Mouse (Mus musculus) lung, embryonic 14.5 days (tissue): ENCODE data around the gene 4931406P16Rik. TPM values are rescaled to one million over a fixed set of nuclear protein-coding genes. Genes with fewer than 3 reads are reported as not detected.
"Not testable (repeated sequence)": the region's sequence is repeated elsewhere in the genome, so short reads cannot be mapped to it uniquely, and the experiment has no call there.

Experiments used
- ATAC-seq: fragments of 200-750 bp; cut with Nextera tagmentation; 2 replicates; pipeline ENCODE4 v1.8.0; 2017; ENCODE audit warnings: mild to moderate bottlenecking, moderate TSS enrichment, moderate library complexity; ENCODE audit not compliant: insufficient read depth
- DNase-seq: peaks from one replicate; pipeline ENCODE4 v3.0.0-alpha.2; 2015
- H3K27ac ChIP-seq: fragments of 300-500 bp; sonication (generic); 2 replicates; pipeline ENCODE4 v1.5.1; 2014; ENCODE audit warnings: low read depth, mild to moderate bottlenecking, moderate library complexity
- H3K27me3 ChIP-seq: fragments of 300-500 bp; sonication (generic); 2 replicates; pipeline ENCODE4 v1.6.1; 2014; ENCODE audit warnings: low read length, control low read depth; ENCODE audit not compliant: insufficient read depth
- H3K36me3 ChIP-seq: fragments of 300-500 bp; sonication (generic); 2 replicates; pipeline ENCODE4 v1.6.1; 2014; ENCODE audit warnings: control low read depth; ENCODE audit not compliant: insufficient read depth
- H3K4me1 ChIP-seq: fragments of 300-500 bp; sonication (generic); 2 replicates; pipeline ENCODE4 v1.6.1; 2014; ENCODE audit warnings: antibody characterized with exemption, control low read depth; ENCODE audit not compliant: insufficient read depth
- H3K4me2 ChIP-seq: fragments of 300-500 bp; sonication (generic); 2 replicates; pipeline ENCODE4 v1.6.1; 2014; ENCODE audit warnings: mild to moderate bottlenecking
- H3K4me3 ChIP-seq: fragments of 300-500 bp; sonication (generic); 2 replicates; pipeline ENCODE4 v1.5.1; 2014; ENCODE audit warnings: low read depth, low read length
- H3K9ac ChIP-seq: fragments of 300-500 bp; sonication (generic); 2 replicates; pipeline ENCODE4 v1.6.1; 2014
- H3K9me3 ChIP-seq: fragments of 300-500 bp; sonication (generic); 2 replicates; pipeline ENCODE4 v1.6.1; 2016; ENCODE audit warnings: low read depth, low read length, control low read depth
- CTCF ChIP-seq: IDR thresholded peaks from 2 replicates; pipeline ENCODE4 v1.5.1; 2016; ENCODE audit warnings: antibody characterized with exemption, low read depth
- WGBS: fragments of 180-500 bp; shearing (Covaris S2); extraction: QIAGEN DNeasy Blood & Tissue Kit; methylation state at CpG from one replicate; pipeline ENCODE4 v1.1.7; 2014; 5-methylcytosine and 5-hydroxymethylcytosine counted together
- polyA plus RNA-seq: library from polyadenylated mRNA; unstranded; fragments of >200 nt; fragmentation: Nextera tagmentation; extraction: Ambion mirVana; gene quantifications from 2 replicates; pipeline ENCODE4 v1.2.1, GENCODE M21; 2014

4931406P16Rik gene
- polyA plus RNA-seq, 1 experiment from 2014 or later, result 54.7 TPM

GRCm38 (mm10) chr7:34342040-34342793 is 28.9 kb upstream of the 4931406P16Rik start:
- no peaks in the 10 kb centered on the region for H3K4me1 ChIP-seq
- WGBS, result 88% methylated on average over 10 of the region's 10 CpGs
- no peak for TF ChIP-seq CTCF
- no peaks in the 10 kb centered on the region for H3K27me3 ChIP-seq
- no peak overlapping the region for H3K27ac ChIP-seq
- H3K36me3 ChIP-seq, result peaks cover 78% of the 10 kb centered on the region
- H3K4me2 ChIP-seq, result no peak overlapping the region
- DNase-seq, result no peak
- H3K9ac ChIP-seq, result no peak overlapping the region
- H3K4me3 ChIP-seq, result no peak overlapping the region
- no peak for ATAC-seq
- H3K9me3 ChIP-seq, result no peaks in the 10 kb centered on the region

DNA sequence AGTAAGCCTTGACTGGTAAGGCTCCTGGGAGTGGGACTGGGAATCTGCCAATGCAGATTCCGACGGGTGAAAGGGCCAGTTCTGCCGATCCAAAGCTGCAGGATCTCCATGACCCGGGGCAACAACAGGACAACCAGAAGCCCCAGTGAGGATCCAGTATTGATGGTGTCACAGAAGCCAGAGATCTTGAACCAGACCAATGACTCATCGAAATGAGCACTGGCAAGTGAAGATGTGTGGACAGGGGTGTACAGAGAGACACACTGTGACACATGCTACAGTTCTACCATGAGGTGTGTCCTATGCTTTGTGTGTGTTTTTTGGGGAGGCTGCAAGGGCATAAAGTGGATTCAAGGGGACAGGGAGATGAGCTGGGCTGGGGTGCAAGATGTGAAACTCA is 27.5 kb upstream of the 4931406P16Rik start:
- Histone ChIP-seq H3K9ac (no peak overlapping the region), H3K36me3 (peaks cover 65% of the 10 kb centered on the region)
- WGBS, result 67% methylated on average over 5 of the region's 5 CpGs

GRCm38 (mm10) chr7:34339164-34339489 is 25.8 kb upstream of the 4931406P16Rik start:
- DNase-seq, result no peak
- no peak overlapping the region for H3K4me3 ChIP-seq
- no peak overlapping the region for H3K4me2 ChIP-seq

More for the DNA sequence above, 27.5 kb upstream of the 4931406P16Rik start:
- H3K4me1 ChIP-seq, result no peaks in the 10 kb centered on the region
- ATAC-seq, result no peak
- no peak overlapping the region for H3K27ac ChIP-seq
- no peaks in the 10 kb centered on the region for H3K27me3 ChIP-seq
- DNase-seq, result no peak
- no peaks in the 10 kb centered on the region for H3K9me3 ChIP-seq
- H3K4me3 ChIP-seq, result no peak overlapping the region
- TF ChIP-seq CTCF, result no peak
- no peak overlapping the region for H3K4me2 ChIP-seq

DNA sequence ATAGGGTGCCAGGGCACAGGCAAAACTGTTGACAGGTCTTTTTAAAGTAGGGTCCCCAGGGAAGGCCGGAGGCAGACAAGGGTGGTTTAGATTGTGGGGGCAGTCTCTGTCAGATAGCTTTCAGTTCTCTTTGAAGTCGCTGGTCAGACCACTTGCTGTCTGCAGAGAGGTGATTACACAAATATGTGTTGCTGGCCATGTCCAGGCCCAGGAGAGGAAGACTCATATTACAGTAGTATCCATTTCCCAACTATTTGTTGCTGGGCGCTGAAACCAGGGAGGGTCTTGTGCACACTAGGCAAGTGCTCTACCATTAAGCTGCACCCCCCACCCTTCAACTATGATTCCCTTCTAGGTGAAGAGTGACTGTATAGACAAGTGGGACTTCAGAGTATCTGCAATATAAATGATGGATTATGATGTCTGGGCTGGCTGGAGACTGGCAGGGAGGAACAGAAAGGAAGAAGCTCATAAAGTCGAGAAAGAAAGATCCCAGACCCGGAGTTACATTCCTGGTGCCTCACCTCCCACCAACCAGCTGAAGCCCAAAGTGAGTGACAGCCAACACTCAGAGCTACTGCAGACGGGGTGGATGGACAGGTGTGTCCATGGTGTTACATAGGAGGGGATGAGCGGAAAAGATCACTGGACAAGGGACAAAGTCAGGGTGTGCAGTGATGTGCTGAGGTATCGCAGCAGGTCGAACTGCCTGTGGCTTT is 25.3 kb upstream of the 4931406P16Rik start:
- no peak for DNase-seq
- Histone ChIP-seq H3K9me3 (no peaks in the 10 kb centered on the region), H3K9ac (no peak overlapping the region), H3K27me3 (no peaks in the 10 kb centered on the region), H3K4me1 (no peaks in the 10 kb centered on the region), H3K36me3 (peaks cover 44% of the 10 kb centered on the region), H3K4me2 (no peak overlapping the region), H3K27ac (no peak overlapping the region), H3K4me3 (no peak overlapping the region)
- 51% methylated on average over 9 of the region's 9 CpGs for WGBS
- no peak for TF ChIP-seq CTCF
- ATAC-seq, result no peak

More at GRCm38 (mm10) chr7:34339164-34339489, 25.8 kb upstream of the 4931406P16Rik start:
- no peaks in the 10 kb centered on the region for H3K9me3 ChIP-seq
- 68% methylated on average over 5 of the region's 5 CpGs for WGBS
- H3K36me3 ChIP-seq, result peaks cover 49% of the 10 kb centered on the region
- no peaks in the 10 kb centered on the region for H3K4me1 ChIP-seq
- H3K27ac ChIP-seq, result no peak overlapping the region
- no peak for TF ChIP-seq CTCF
- no peaks in the 10 kb centered on the region for H3K27me3 ChIP-seq
- no peak for ATAC-seq
- no peak overlapping the region for H3K9ac ChIP-seq

DNA sequence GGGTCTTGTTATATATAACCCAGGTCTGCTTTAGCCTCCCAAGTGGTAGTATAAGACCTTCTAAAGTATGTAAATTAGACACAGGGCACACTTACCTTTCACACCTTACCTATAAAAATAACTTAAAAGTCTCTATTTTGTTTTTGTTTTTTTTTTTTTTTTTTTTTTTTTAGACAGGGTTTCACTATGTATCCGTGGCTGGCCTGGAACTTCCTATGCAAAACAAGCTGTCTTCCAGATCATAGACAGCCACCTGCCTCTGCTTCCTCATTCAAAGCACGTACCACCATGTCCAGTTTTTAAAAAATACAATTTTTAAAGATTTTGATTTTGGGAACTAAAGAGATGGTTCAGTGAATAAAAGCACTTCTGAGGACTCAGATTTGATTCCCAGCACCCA is 23.9 kb upstream of the 4931406P16Rik start:
- Histone ChIP-seq H3K9ac (no peak overlapping the region), H3K4me3 (no peak overlapping the region), H3K9me3 (no peaks in the 10 kb centered on the region), H3K27ac (no peak overlapping the region), H3K36me3 (peaks cover 30% of the 10 kb centered on the region), H3K4me1 (no peaks in the 10 kb centered on the region), H3K27me3 (no peaks in the 10 kb centered on the region), H3K4me2 (no peak overlapping the region)
- no peak for TF ChIP-seq CTCF
- DNase-seq (no peak), ATAC-seq (no peak)
- WGBS, result 69% methylated on average over 2 of the region's 2 CpGs

DNA sequence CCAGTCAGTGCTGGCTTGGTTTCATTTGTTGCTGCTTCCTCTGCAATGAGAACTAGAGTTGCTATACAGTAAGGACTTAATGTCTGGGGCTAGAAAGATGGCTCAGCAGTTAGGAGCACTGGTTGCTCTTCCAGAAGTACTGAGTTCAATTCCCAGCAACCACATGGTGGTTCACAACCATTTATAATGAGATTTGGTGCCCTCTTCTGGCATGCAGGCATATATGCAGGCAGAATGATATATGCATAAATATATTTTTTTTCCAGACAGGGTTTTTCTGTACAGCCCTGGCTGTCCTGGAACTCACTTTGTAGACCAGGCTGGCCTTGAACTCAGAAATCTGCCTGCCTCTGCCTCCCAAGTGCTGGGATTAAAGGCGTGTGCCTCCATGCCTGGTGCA is 23.2 kb upstream of the 4931406P16Rik start:
- peaks cover 24% of the 10 kb centered on the region for H3K36me3 ChIP-seq
- not testable (repeated sequence) for H3K9ac ChIP-seq, ATAC-seq, H3K4me3 ChIP-seq, DNase-seq, H3K4me1 ChIP-seq, H3K27me3 ChIP-seq, H3K9me3 ChIP-seq, H3K27ac ChIP-seq, H3K4me2 ChIP-seq
- peak; percentile 37 for TF ChIP-seq CTCF
- 90% methylated on average over 1 of the region's 1 CpGs for WGBS

DNA sequence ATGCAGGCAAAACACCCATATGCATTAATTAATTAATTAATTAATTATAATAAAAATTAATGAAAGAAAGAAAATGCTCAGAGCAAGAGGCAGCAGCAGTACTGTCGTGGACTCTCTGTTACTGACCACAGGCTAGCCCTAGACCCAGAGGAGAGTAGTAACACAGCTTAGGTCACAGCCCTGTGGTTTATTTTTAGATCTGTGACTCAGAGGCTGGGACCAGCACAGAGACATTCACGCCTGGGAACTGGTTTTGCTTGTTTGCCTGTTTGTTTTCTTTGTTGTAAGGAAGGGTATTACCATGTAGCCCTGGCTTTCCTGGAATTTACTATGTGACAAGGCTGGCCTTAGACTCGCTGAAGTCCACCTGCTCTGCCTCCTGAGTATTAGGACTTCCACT is 14.1 kb upstream of the 4931406P16Rik start:
- Histone ChIP-seq H3K4me2 (no peak overlapping the region), H3K4me3 (no peak overlapping the region), H3K36me3 (no peaks in the 10 kb centered on the region), H3K9ac (no peak overlapping the region), H3K27ac (no peak overlapping the region), H3K4me1 (no peaks in the 10 kb centered on the region), H3K9me3 (no peaks in the 10 kb centered on the region), H3K27me3 (no peaks in the 10 kb centered on the region)
- WGBS, result 49% methylated on average over 3 of the region's 3 CpGs
- DNase-seq (peak; percentile 22), ATAC-seq (no peak)
- TF ChIP-seq CTCF, result no peak
